Mouse (Mus musculus) bone marrow, adult 2 months (tissue): Measurements from ENCODE around the gene Cgnl1.

Experiments
- CTCF ChIP-seq: fragments of 200-500 bp; IDR thresholded peaks from 2 replicates; pipeline ENCODE4 v1.5.1; 2011; ENCODE audit warnings: low read length, control low read depth; ENCODE audit not compliant: control insufficient read depth, insufficient read depth
- POLR2A ChIP-seq: fragments of 200-500 bp; IDR thresholded peaks from 2 replicates; pipeline ENCODE4 v1.6.1; 2011; ENCODE audit warnings: low read depth, mild to moderate bottlenecking, control low read depth, low read length, borderline replicate concordance; ENCODE audit not compliant: control insufficient read depth

- TF ChIP-seq POLR2A: no peak
- TF ChIP-seq CTCF: no peak
Observed at GRCm38 (mm10) chr9:71654861-71655260, 116.5 kb downstream of the Cgnl1 start.
